Mouse (Mus musculus) midbrain, embryonic 11.5 days (tissue): Measurements from ENCODE around the gene Hdgf. TPM values are rescaled to one million over a fixed set of nuclear protein-coding genes. Genes with fewer than 3 reads are reported as not detected.

ENCODE experiments used
- ATAC-seq: fragments of 200-750 bp; cut with Nextera tagmentation; 2 replicates; pipeline ENCODE4 v1.8.0; 2017; ENCODE audit warnings: moderate TSS enrichment, moderate library complexity; ENCODE audit not compliant: low FRiP score
- DNase-seq: peaks from one replicate; pipeline ENCODE4 v3.0.0; 2015; ENCODE audit warnings: low spot score; ENCODE audit errors: missing footprints
- H3K27ac ChIP-seq: fragments of 300-500 bp; sonication (generic); 2 replicates; pipeline ENCODE4 v1.5.1; 2014; ENCODE audit warnings: low read depth, low read length
- H3K27me3 ChIP-seq: fragments of 300-500 bp; sonication (generic); 2 replicates; pipeline ENCODE4 v1.6.1; 2014; ENCODE audit warnings: mild to moderate bottlenecking, low read length, moderate library complexity, mixed read lengths; ENCODE audit not compliant: control insufficient read depth, insufficient read depth
- H3K36me3 ChIP-seq: fragments of 300-500 bp; sonication (generic); 2 replicates; pipeline ENCODE4 v1.6.1; 2014; ENCODE audit warnings: mild to moderate bottlenecking, low read length, moderate library complexity, mixed read lengths; ENCODE audit not compliant: control insufficient read depth, insufficient read depth
- H3K4me1 ChIP-seq: fragments of 300-500 bp; sonication (generic); 2 replicates; pipeline ENCODE4 v1.6.1; 2014; ENCODE audit warnings: low read length; ENCODE audit not compliant: control insufficient read depth, insufficient read depth
- H3K4me2 ChIP-seq: fragments of 300-500 bp; sonication (generic); 2 replicates; pipeline ENCODE4 v1.6.1; 2014; ENCODE audit warnings: mild to moderate bottlenecking, moderate library complexity
- H3K4me3 ChIP-seq: fragments of 300-500 bp; sonication (generic); 2 replicates; pipeline ENCODE4 v1.5.1; 2014; ENCODE audit warnings: low read depth, low read length
- H3K9ac ChIP-seq: fragments of 300-500 bp; sonication (generic); 2 replicates; pipeline ENCODE4 v1.6.1; 2014; ENCODE audit warnings: low read length
- H3K9me3 ChIP-seq: fragments of 300-500 bp; sonication (generic); 2 replicates; pipeline ENCODE4 v1.6.1; 2016; ENCODE audit warnings: low read length; ENCODE audit not compliant: control insufficient read depth
- WGBS: fragments of 180-500 bp; shearing (Covaris S2); extraction: QIAGEN DNeasy Blood & Tissue Kit; methylation state at CpG from one replicate; pipeline ENCODE4 v1.1.7; 2014; 5-methylcytosine and 5-hydroxymethylcytosine counted together
- polyA plus RNA-seq: library from polyadenylated mRNA; unstranded; fragments of >200 nt; fragmentation: Nextera tagmentation; extraction: Ambion mirVana; gene quantifications from 2 replicates; pipeline ENCODE4 v1.2.1, GENCODE M21; 2014

The Hdgf gene
- polyA plus RNA-seq, 1 experiment from 2014 or later: 268 TPM

GRCm38 (mm10) chr3:87934501-87934900, 28.4 kb downstream of the Hdgf start:
- DNase-seq (no peak), ATAC-seq (no peak)
- Histone ChIP-seq H3K27ac (no peak overlapping the region), H3K36me3 (peaks cover 25% of the 10 kb centered on the region), H3K4me2 (no peak overlapping the region), H3K4me1 (peaks cover 11% of the 10 kb centered on the region), H3K9ac (no peak overlapping the region), H3K4me3 (no peak overlapping the region), H3K27me3 (no peaks in the 10 kb centered on the region; the same call in 1 of the 2 replicates), H3K9me3 (no peaks in the 10 kb centered on the region)
- WGBS: 77% methylated on average over 4 of the region's 4 CpGs

GRCm38 (mm10) chr3:87935201-87935600, 29.1 kb downstream of the Hdgf start:
- H3K4me3 ChIP-seq: no peak overlapping the region
- DNase-seq: no peak
- no peak overlapping the region for H3K4me2 ChIP-seq
- 89% methylated on average over 4 of the region's 4 CpGs for WGBS
- H3K27me3 ChIP-seq: no peaks in the 10 kb centered on the region; the same call in 1 of the 2 replicates
- no peak overlapping the region for H3K9ac ChIP-seq
- H3K36me3 ChIP-seq: peaks cover 25% of the 10 kb centered on the region
- peaks cover 11% of the 10 kb centered on the region for H3K4me1 ChIP-seq
- H3K27ac ChIP-seq: no peak overlapping the region
- no peaks in the 10 kb centered on the region for H3K9me3 ChIP-seq
- no peak for ATAC-seq

GRCm38 (mm10) chr3:87935776-87936175, 29.7 kb downstream of the Hdgf start:
- 97% methylated on average over 2 of the region's 2 CpGs for WGBS
- Histone ChIP-seq H3K9me3 (no peaks in the 10 kb centered on the region), H3K36me3 (peaks cover 25% of the 10 kb centered on the region), H3K4me2 (no peak overlapping the region), H3K4me1 (peaks cover 9% of the 10 kb centered on the region), H3K27ac (no peak overlapping the region), H3K27me3 (no peaks in the 10 kb centered on the region; the same call in 1 of the 2 replicates), H3K4me3 (no peak overlapping the region), H3K9ac (no peak overlapping the region)
- peak; percentile 98 for DNase-seq
- peak; percentile 44; the same call in 1 of the 2 replicates for ATAC-seq

- no peak for ATAC-seq
- Histone ChIP-seq H3K27me3 (no peaks in the 10 kb centered on the region), H3K4me2 (no peak overlapping the region), H3K4me1 (peaks cover 15% of the 10 kb centered on the region), H3K27ac (no peak overlapping the region), H3K9ac (no peak overlapping the region), H3K9me3 (no peaks in the 10 kb centered on the region), H3K4me3 (no peak overlapping the region), H3K36me3 (peaks cover 27% of the 10 kb centered on the region)
- peak; percentile 81 for DNase-seq
- 57% methylated on average over 5 of the region's 5 CpGs for WGBS
Observed at GRCm38 (mm10) chr3:87940611-87941010, 34.5 kb downstream of the Hdgf start.

GRCm38 (mm10) chr3:87942471-87942870, 36.4 kb downstream of the Hdgf start:
- Histone ChIP-seq H3K36me3 (peaks cover 23% of the 10 kb centered on the region), H3K4me1 (peaks cover 34% of the 10 kb centered on the region), H3K4me3 (no peak overlapping the region), H3K9ac (no peak overlapping the region), H3K4me2 (no peak overlapping the region), H3K27me3 (no peaks in the 10 kb centered on the region), H3K9me3 (no peaks in the 10 kb centered on the region), H3K27ac (no peak overlapping the region)
- ATAC-seq: no peak
- peak; percentile 60 for DNase-seq
- WGBS: 99% methylated on average over 2 of the region's 2 CpGs

- Histone ChIP-seq H3K36me3 (peaks cover 18% of the 10 kb centered on the region), H3K27ac (no peak overlapping the region)
- 87% methylated on average over 7 of the region's 7 CpGs for WGBS
Observed at GRCm38 (mm10) chr3:87943586-87943985, 37.5 kb downstream of the Hdgf start.

GRCm38 (mm10) chr3:87944838-87945600, 38.9 kb downstream of the Hdgf start:
- peaks cover 56% of the 10 kb centered on the region for H3K4me1 ChIP-seq
- DNase-seq: peak; percentile 90
- no peaks in the 10 kb centered on the region for H3K9me3 ChIP-seq
- H3K27ac ChIP-seq: peak overlapping the region; percentile 90
- peak overlapping the region; percentile 42 for H3K9ac ChIP-seq
- no peak overlapping the region for H3K4me3 ChIP-seq
- peak; percentile 39; the same call in 1 of the 2 replicates for ATAC-seq
- WGBS: 14% methylated on average over 4 of the region's 4 CpGs
- H3K36me3 ChIP-seq: peaks cover 14% of the 10 kb centered on the region
- H3K27me3 ChIP-seq: no peaks in the 10 kb centered on the region
- peak overlapping the region; percentile 13; the same call in 1 of the 2 replicates for H3K4me2 ChIP-seq

More at GRCm38 (mm10) chr3:87943586-87943985, 37.5 kb downstream of the Hdgf start:
- Histone ChIP-seq H3K9ac (no peak overlapping the region), H3K4me2 (no peak overlapping the region), H3K27me3 (no peaks in the 10 kb centered on the region), H3K4me3 (no peak overlapping the region), H3K9me3 (no peaks in the 10 kb centered on the region), H3K4me1 (peaks cover 45% of the 10 kb centered on the region)
- DNase-seq (peak; percentile 77), ATAC-seq (no peak)

GRCm38 (mm10) chr3:87945781-87946540, 39.8 kb downstream of the Hdgf start:
- Histone ChIP-seq H3K27me3 (no peaks in the 10 kb centered on the region), H3K4me2 (peak overlapping the region; percentile 13), H3K4me1 (peaks cover 63% of the 10 kb centered on the region), H3K9ac (peak overlapping the region; percentile 80), H3K36me3 (peaks cover 13% of the 10 kb centered on the region), H3K4me3 (no peak overlapping the region), H3K9me3 (no peaks in the 10 kb centered on the region), H3K27ac (peak overlapping the region; percentile 90)
- 1% methylated on average over 12 of the region's 12 CpGs for WGBS
- ATAC-seq: no peak
- DNase-seq: peak; percentile 90

GRCm38 (mm10) chr3:87946541-87946860, 40.4 kb downstream of the Hdgf start:
- DNase-seq: peak; percentile 92
- no peak for ATAC-seq
- H3K9me3 ChIP-seq: no peaks in the 10 kb centered on the region
- H3K4me1 ChIP-seq: peaks cover 68% of the 10 kb centered on the region
- WGBS: 6% methylated on average over 1 of the region's 1 CpGs
- no peaks in the 10 kb centered on the region for H3K27me3 ChIP-seq
- peak overlapping the region; percentile 90 for H3K27ac ChIP-seq
- no peak overlapping the region for H3K4me3 ChIP-seq
- no peak overlapping the region for H3K4me2 ChIP-seq
- peaks cover 9% of the 10 kb centered on the region for H3K36me3 ChIP-seq
- H3K9ac ChIP-seq: peak overlapping the region; percentile 80
